Mouse (Mus musculus) liver, embryonic 16.5 days (tissue): ENCODE measurements at regions not wholly inside any gene's neighbourhood (a gene's known extent, or its start where the extent isn't known, plus 50 kb on each side); places are given as distances from the start of the nearest gene placed in this dataset.

Experiments used
- ATAC-seq: fragments of 200-750 bp; cut with Nextera tagmentation; 2 replicates; pipeline ENCODE4 v1.8.0; 2017; ENCODE audit warnings: low read depth, mild to moderate bottlenecking, moderate number of reproducible peaks, moderate library complexity
- H3K27ac ChIP-seq: fragments of 300-500 bp; sonication (generic); 2 replicates; pipeline ENCODE4 v1.5.1; 2014; ENCODE audit warnings: mild to moderate bottlenecking, low read length
- H3K27me3 ChIP-seq: fragments of 300-500 bp; sonication (generic); 2 replicates; pipeline ENCODE4 v1.6.1; 2014; ENCODE audit warnings: low read depth, low read length, mixed read lengths; ENCODE audit not compliant: control insufficient read depth, insufficient read depth
- H3K36me3 ChIP-seq: fragments of 300-500 bp; sonication (generic); 2 replicates; pipeline ENCODE4 v1.6.1; 2014; ENCODE audit warnings: mild to moderate bottlenecking; ENCODE audit not compliant: control insufficient read depth, insufficient read depth
- H3K4me1 ChIP-seq: fragments of 300-500 bp; sonication (generic); 2 replicates; pipeline ENCODE4 v1.6.1; 2014; ENCODE audit warnings: low read depth, low read length, mixed read lengths; ENCODE audit not compliant: control insufficient read depth
- H3K4me2 ChIP-seq: fragments of 300-500 bp; sonication (generic); 2 replicates; pipeline ENCODE4 v1.6.1; 2014; ENCODE audit warnings: low read depth, low read length, mixed read lengths
- H3K4me3 ChIP-seq: fragments of 300-500 bp; sonication (generic); 2 replicates; pipeline ENCODE4 v1.5.1; 2014; ENCODE audit warnings: low read depth, mild to moderate bottlenecking, low read length
- H3K9ac ChIP-seq: fragments of 300-500 bp; sonication (generic); 2 replicates; pipeline ENCODE4 v1.6.1; 2014; ENCODE audit warnings: low read depth, low read length
- H3K9me3 ChIP-seq: fragments of 300-500 bp; sonication (generic); replicated peaks from 2 replicates; pipeline ENCODE4 v1.6.1; 2016; ENCODE audit warnings: low read length; ENCODE audit not compliant: control insufficient read depth
- WGBS: fragments of 180-500 bp; shearing (Covaris S2); extraction: QIAGEN DNeasy Blood & Tissue Kit; methylation state at CpG from one replicate; pipeline ENCODE4 v1.1.7; 2014; ENCODE audit not compliant: insufficient replicate concordance; 5-methylcytosine and 5-hydroxymethylcytosine counted together

GRCm38 (mm10) chr1:119152776-119153175 lies 99.4 kb upstream of the Gli2 start:
- Histone ChIP-seq H3K27ac (no peak overlapping the region), H3K4me2 (no peak overlapping the region), H3K36me3 (no peaks in the 10 kb centered on the region), H3K27me3 (no peaks in the 10 kb centered on the region), H3K4me1 (no peaks in the 10 kb centered on the region), H3K9me3 (no peaks in the 10 kb centered on the region), H3K4me3 (no peak overlapping the region), H3K9ac (no peak overlapping the region)
- ATAC-seq = no peak
- WGBS = 62% methylated on average over 6 of the region's 6 CpGs

DNA sequence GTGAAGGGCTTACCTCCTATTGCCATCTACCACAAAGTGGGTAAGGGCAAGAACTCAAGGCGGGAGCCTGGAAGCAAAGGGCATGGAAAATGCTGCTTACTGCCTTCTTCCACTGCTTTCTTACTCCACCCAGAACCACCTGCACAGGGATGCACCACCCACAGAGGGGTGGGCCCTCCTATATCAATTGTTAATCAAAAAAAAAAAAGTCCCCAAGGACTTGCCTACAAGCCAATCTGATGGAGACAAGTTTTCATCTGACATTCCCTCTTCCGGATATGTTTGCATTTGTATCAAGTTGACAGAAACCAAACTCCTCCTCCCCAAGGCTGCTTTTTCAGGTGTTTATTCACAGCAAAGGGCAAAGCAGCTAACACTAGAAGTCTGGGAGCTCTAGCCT lies 94.1 kb upstream of the Gli2 start:
- no peak overlapping the region for H3K9ac ChIP-seq
- no peaks in the 10 kb centered on the region for H3K36me3 ChIP-seq
- H3K27ac ChIP-seq = no peak overlapping the region
- no peaks in the 10 kb centered on the region for H3K4me1 ChIP-seq
- H3K4me3 ChIP-seq = no peak overlapping the region
- H3K4me2 ChIP-seq = no peak overlapping the region
- H3K27me3 ChIP-seq = no peaks in the 10 kb centered on the region
- 61% methylated on average over 2 of the region's 2 CpGs for WGBS
- H3K9me3 ChIP-seq = no peaks in the 10 kb centered on the region
- ATAC-seq = no peak

DNA sequence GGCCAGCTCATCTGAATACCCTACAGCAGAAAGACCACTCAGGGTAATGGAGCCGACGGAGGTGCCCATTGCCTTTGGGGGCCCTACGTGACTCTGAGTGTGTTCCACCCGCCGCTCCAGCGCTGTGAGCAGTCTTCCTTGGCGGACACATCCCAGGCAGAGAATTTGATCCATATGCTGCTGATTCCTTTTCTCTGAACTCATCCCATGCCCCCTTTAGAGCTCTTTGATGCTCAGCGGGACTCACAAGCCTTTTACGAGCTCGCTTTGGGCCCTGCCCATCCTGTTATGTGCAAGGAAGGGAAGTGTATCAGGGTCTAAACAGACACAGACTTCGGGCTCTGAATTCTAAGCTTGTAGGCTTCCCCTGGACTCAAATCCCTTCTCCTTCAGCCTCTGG lies 90.4 kb upstream of the Gli2 start:
- H3K4me2 ChIP-seq = no peak overlapping the region
- ATAC-seq = no peak
- no peaks in the 10 kb centered on the region for H3K9me3 ChIP-seq
- H3K27me3 ChIP-seq = no peaks in the 10 kb centered on the region
- WGBS = 50% methylated on average over 11 of the region's 11 CpGs
- no peak overlapping the region for H3K9ac ChIP-seq
- H3K4me1 ChIP-seq = no peaks in the 10 kb centered on the region
- H3K27ac ChIP-seq = no peak overlapping the region
- H3K36me3 ChIP-seq = no peaks in the 10 kb centered on the region
- no peak overlapping the region for H3K4me3 ChIP-seq

- no peak for ATAC-seq
- WGBS = 63% methylated on average over 3 of the region's 3 CpGs
- H3K4me1 ChIP-seq = no peaks in the 10 kb centered on the region
These were observed 75.6 kb upstream of the Gli2 start for GRCm38 (mm10) chr1:119129039-119129438.

GRCm38 (mm10) chr1:119125561-119125960 lies 72.1 kb upstream of the Gli2 start:
- Histone ChIP-seq H3K9ac (no peak overlapping the region), H3K4me3 (no peak overlapping the region), H3K4me1 (no peaks in the 10 kb centered on the region), H3K9me3 (no peaks in the 10 kb centered on the region), H3K27me3 (no peaks in the 10 kb centered on the region), H3K36me3 (no peaks in the 10 kb centered on the region), H3K27ac (no peak overlapping the region), H3K4me2 (no peak overlapping the region)
- no peak for ATAC-seq
- WGBS = 54% methylated on average over 6 of the region's 6 CpGs

More at GRCm38 (mm10) chr1:119129039-119129438, 75.6 kb upstream of the Gli2 start:
- Histone ChIP-seq H3K4me3 (no peak overlapping the region), H3K27ac (no peak overlapping the region), H3K9me3 (no peaks in the 10 kb centered on the region), H3K4me2 (no peak overlapping the region), H3K9ac (no peak overlapping the region), H3K36me3 (no peaks in the 10 kb centered on the region), H3K27me3 (no peaks in the 10 kb centered on the region)

DNA sequence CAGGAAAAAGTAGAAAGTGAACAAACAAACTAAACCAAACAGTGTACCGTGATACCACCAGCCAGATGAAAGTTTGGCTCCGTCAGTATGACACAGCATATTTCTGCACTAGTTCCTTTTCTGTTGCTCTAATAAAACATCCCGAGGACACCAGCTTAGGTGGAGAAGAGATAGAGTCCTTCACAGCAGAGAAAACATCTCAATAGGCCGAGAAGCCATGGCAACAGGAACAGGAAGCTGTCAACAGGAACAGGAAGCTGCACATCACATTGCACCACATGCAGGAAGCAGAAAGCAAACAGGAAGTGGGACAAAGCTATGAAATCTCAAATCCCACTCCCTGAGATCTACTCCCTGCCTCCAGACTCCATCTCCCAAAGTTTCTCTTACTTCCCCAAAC lies 71.4 kb upstream of the Gli2 start:
- no peaks in the 10 kb centered on the region for H3K9me3 ChIP-seq
- no peak for ATAC-seq
- no peaks in the 10 kb centered on the region for H3K36me3 ChIP-seq
- H3K4me1 ChIP-seq = no peaks in the 10 kb centered on the region
- no peak overlapping the region for H3K9ac ChIP-seq
- 25% methylated on average over 4 of the region's 4 CpGs for WGBS
- no peak overlapping the region for H3K4me3 ChIP-seq
- no peak overlapping the region for H3K27ac ChIP-seq
- H3K4me2 ChIP-seq = no peak overlapping the region
- no peaks in the 10 kb centered on the region for H3K27me3 ChIP-seq

GRCm38 (mm10) chr1:119124063-119124462 lies 70.6 kb upstream of the Gli2 start:
- no peaks in the 10 kb centered on the region for H3K36me3 ChIP-seq
- no peaks in the 10 kb centered on the region for H3K4me1 ChIP-seq
- no peak for ATAC-seq
- 46% methylated on average over 2 of the region's 2 CpGs for WGBS
- H3K4me2 ChIP-seq = no peak overlapping the region
- H3K27ac ChIP-seq = no peak overlapping the region
- no peaks in the 10 kb centered on the region for H3K9me3 ChIP-seq
- H3K9ac ChIP-seq = no peak overlapping the region
- H3K27me3 ChIP-seq = no peaks in the 10 kb centered on the region
- no peak overlapping the region for H3K4me3 ChIP-seq

DNA sequence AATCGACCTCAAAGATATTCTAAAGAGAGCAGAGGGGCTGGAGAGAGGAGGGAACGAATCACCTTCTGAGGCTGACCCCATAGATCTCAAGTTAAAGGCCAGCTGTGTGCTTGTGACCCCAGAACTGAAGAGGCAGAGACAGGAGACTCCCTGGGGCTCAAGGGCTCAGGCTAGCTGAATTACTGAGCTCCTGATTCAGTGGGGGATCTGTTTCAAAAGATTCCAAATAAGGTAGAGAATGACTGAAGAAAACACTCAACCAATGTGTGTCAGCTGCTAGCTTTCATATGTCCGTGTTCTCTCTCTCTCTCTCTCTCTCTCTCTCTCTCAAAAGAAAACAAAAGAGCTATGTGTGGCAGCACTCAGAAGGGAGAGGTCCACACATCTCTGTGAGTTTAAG lies 70.0 kb upstream of the Gli2 start:
- Histone ChIP-seq H3K4me2 (no peak overlapping the region), H3K9ac (no peak overlapping the region), H3K4me3 (no peak overlapping the region), H3K36me3 (no peaks in the 10 kb centered on the region), H3K27me3 (no peaks in the 10 kb centered on the region), H3K9me3 (no peaks in the 10 kb centered on the region), H3K4me1 (no peaks in the 10 kb centered on the region), H3K27ac (no peak overlapping the region)
- ATAC-seq = no peak
- 38% methylated on average over 3 of the region's 3 CpGs for WGBS

DNA sequence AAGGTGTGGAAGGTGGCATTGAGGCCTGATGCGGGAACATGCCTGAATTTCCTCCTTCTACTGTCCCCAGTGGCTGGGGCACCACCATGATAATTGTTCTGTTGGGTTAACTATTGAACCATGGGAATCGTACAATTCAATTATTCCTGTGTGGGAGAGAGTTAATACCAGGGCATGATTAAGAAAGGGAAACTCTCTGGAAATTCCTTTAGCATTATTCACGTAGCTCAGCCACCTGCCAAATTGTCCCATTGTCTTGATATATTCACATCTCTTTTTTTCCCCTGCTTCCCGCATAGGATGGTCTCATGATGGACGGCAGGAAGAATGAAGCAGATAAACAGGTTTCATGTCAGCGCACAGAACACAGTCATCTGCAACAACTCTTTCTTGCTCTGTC lies 69.6 kb upstream of the Gli2 start:
- no peak overlapping the region for H3K4me3 ChIP-seq
- 58% methylated on average over 6 of the region's 6 CpGs for WGBS
- no peaks in the 10 kb centered on the region for H3K27me3 ChIP-seq
- H3K36me3 ChIP-seq = no peaks in the 10 kb centered on the region
- no peaks in the 10 kb centered on the region for H3K9me3 ChIP-seq
- H3K4me1 ChIP-seq = no peaks in the 10 kb centered on the region
- no peak overlapping the region for H3K9ac ChIP-seq
- no peak for ATAC-seq
- H3K4me2 ChIP-seq = no peak overlapping the region
- no peak overlapping the region for H3K27ac ChIP-seq
